10 mouse cellular contexts compared by ENCODE assay signal in the genomic region with DNA sequence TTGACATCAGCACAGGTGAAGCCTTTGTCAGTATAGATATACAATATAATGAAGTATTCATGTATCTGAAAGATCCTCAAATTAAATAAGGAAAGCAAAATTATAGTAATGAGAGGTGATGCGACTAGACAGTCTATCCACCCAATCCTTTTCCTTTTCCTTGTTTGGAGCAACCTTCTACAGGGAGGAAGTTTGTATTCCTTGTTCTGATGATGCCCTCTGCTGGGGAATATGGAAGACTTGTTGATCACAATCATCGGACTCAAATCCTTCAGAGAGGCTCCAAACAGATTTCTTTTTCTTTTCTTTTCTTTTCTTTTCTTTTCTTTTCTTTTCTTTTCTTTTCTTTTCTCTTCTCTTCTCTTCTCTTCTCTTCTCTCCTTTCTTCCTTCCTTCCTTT.
DNase-seq lines count a peak whose midpoint lies in the region; ATAC-seq and TF ChIP-seq lines count a peak whose summit lies in the region.
"Had no signal": no experiment of that assay in that cellular context is flagged by ENCODE, and none has a peak within 500 bp of the region (broad histone marks: within the 10 kb centered on the region; RNA-seq: fewer than 3 reads in every experiment).

No protein-coding gene starts in this region.

- no peaks in the 10 kb centered on the region for H3K79me2 ChIP-seq in CH12.LX (replicated peaks; ENCODE audit: control insufficient read depth, extremely low read depth, insufficient read depth, poor library complexity, severe bottlenecking)

- ATAC-seq in kidney, postnatal 0 days (replicated peaks; ENCODE audit: low FRiP score, low read depth): no peak
- no peak for ATAC-seq in hindbrain, embryonic 14.5 days (ENCODE audit: low FRiP score)

- no peak overlapping the region for H3K4me2 ChIP-seq in kidney, postnatal 0 days (ENCODE audit: low read length)
- no peak overlapping the region for H3K4me2 ChIP-seq in CH12.LX (ENCODE audit: insufficient read depth, low read depth, poor library complexity, severe bottlenecking)
- no peak overlapping the region for H3K4me2 ChIP-seq in hindbrain, embryonic 14.5 days (replicated peaks)
- H3K4me2 ChIP-seq: heart, embryonic 13.5 days; liver, embryonic 13.5 days had no signal

- H3K27ac ChIP-seq in kidney, postnatal 0 days: no peak overlapping the region
- H3K27ac ChIP-seq in CH12.LX (ENCODE audit: insufficient read depth, low read depth): no peak overlapping the region
- H3K27ac ChIP-seq in hindbrain, embryonic 14.5 days: no peak overlapping the region
- H3K27ac ChIP-seq: heart, embryonic 13.5 days; liver, embryonic 13.5 days had no signal

- 37% methylated on average over 2 of the region's 2 CpGs for WGBS in kidney, postnatal 0 days
- WGBS in hindbrain, embryonic 14.5 days: 39% methylated on average over 2 of the region's 2 CpGs

- H3K4me1 ChIP-seq in kidney, postnatal 0 days (replicated peaks; ENCODE audit: insufficient read depth, low read length): no peaks in the 10 kb centered on the region
- no peaks in the 10 kb centered on the region for H3K4me1 ChIP-seq in CH12.LX (ENCODE audit: control insufficient read depth in 1 of 2, insufficient read depth in 2 of 2)
- H3K4me1 ChIP-seq in hindbrain, embryonic 14.5 days (replicated peaks; ENCODE audit: control insufficient read depth, insufficient read depth, low read length): no peaks in the 10 kb centered on the region
- H3K4me1 ChIP-seq: heart, embryonic 13.5 days; liver, embryonic 13.5 days had no signal

- peak; percentile 7 for DNase-seq in adrenal gland, adult 2 months
- DNase-seq in adrenal gland, adult 8-10 months: no peak
- DNase-seq in kidney, postnatal 0 days (ENCODE audit: low spot score): peak; percentile 85
- no peak for DNase-seq in kidney, adult 18-20 months
- no peak for DNase-seq in CH12.LX (ENCODE audit: extremely low read depth)
- peak; percentile 81 for DNase-seq in hindbrain, embryonic 14.5 days (ENCODE audit: low spot score)
- no peak for DNase-seq in gastrocnemius, postnatal 36 days
- DNase-seq in thymus, postnatal 0 days (ENCODE audit: low spot score): no peak
- DNase-seq: liver, embryonic 13.5 days had no signal

- no peaks in the 10 kb centered on the region for H3K9me3 ChIP-seq in kidney, postnatal 0 days (replicated peaks; ENCODE audit: low read length)
- H3K9me3 ChIP-seq in CH12.LX (replicated peaks; ENCODE audit: low read length): no peaks in the 10 kb centered on the region
- H3K9me3 ChIP-seq in hindbrain, embryonic 14.5 days (ENCODE audit: control insufficient read depth, low read length): no peaks in the 10 kb centered on the region
- H3K9me3 ChIP-seq: heart, embryonic 13.5 days; liver, embryonic 13.5 days had no signal

- TF ChIP-seq POLR2A in CH12.LX (IDR thresholded peaks at IDR 0.05; ENCODE audit: low read depth, low read length): no peak

- H3K9ac ChIP-seq in kidney, postnatal 0 days (ENCODE audit: low read depth, low read length): no peak overlapping the region
- no peak overlapping the region for H3K9ac ChIP-seq in CH12.LX (ENCODE audit: insufficient read depth, low read depth)
- H3K9ac ChIP-seq in hindbrain, embryonic 14.5 days: no peak overlapping the region
- H3K9ac ChIP-seq: heart, embryonic 13.5 days; liver, embryonic 13.5 days had no signal

- in situ Hi-C loops in CH12.LX (cut with MboI; ENCODE audit: low pct_ligation_motif_present, low pct_unique_long_range_greater_than_20kb, low sequenced_read_pairs): no loop called here

- TF ChIP-seq EP300 in CH12.LX (IDR thresholded peaks at IDR 0.05; ENCODE audit: low read length): no peak

- no peaks in the 10 kb centered on the region for H3K27me3 ChIP-seq in kidney, postnatal 0 days (ENCODE audit: insufficient read depth, low read length)
- no peaks in the 10 kb centered on the region for H3K27me3 ChIP-seq in CH12.LX (replicated peaks)
- no peaks in the 10 kb centered on the region for H3K27me3 ChIP-seq in hindbrain, embryonic 14.5 days (ENCODE audit: control insufficient read depth, insufficient read depth, low read length)
- H3K27me3 ChIP-seq: heart, embryonic 13.5 days; liver, embryonic 13.5 days had no signal

- TF ChIP-seq CTCF in kidney, postnatal 0 days (IDR thresholded peaks at IDR 0.05; ENCODE audit: low read depth): peak; percentile 79
- peak in 1 of 2 experiments; percentile 59; a peak in 2 of 4 replicates for TF ChIP-seq CTCF in CH12.LX (conservative IDR thresholded peaks at IDR 0.05 in 1 of 2, IDR thresholded peaks at IDR 0.05 in 1 of 2; ENCODE audit: low read depth in 2 of 2, low read length in 2 of 2)

- dilution Hi-C loops in CH12.LX (cut with MboI; ENCODE audit: extremely low pct_ligation_motif_present, extremely low pct_unique_long_range_greater_than_20kb, low sequenced_read_pairs): no loop called here

- H3K4me3 ChIP-seq in kidney, postnatal 0 days (replicated peaks; ENCODE audit: low read depth, low read length): no peak overlapping the region
- H3K4me3 ChIP-seq in CH12.LX (replicated peaks in 1 of 3; ENCODE audit: low read depth in 2 of 3, low read length in 2 of 3, poor library complexity in 1 of 3): no peak overlapping the region
- H3K4me3 ChIP-seq in hindbrain, embryonic 14.5 days (replicated peaks; ENCODE audit: low read length): no peak overlapping the region
- H3K4me3 ChIP-seq: heart, embryonic 13.5 days; liver, embryonic 13.5 days had no signal

- peak; percentile 62 for TF ChIP-seq RAD21 in CH12.LX (IDR thresholded peaks at IDR 0.05; ENCODE audit: low read depth, low read length)

- H3K36me3 ChIP-seq in kidney, postnatal 0 days (ENCODE audit: insufficient read depth, low read length): no peaks in the 10 kb centered on the region
- no peaks in the 10 kb centered on the region for H3K36me3 ChIP-seq in CH12.LX (replicated peaks in 1 of 2; ENCODE audit: control insufficient read depth in 1 of 2, insufficient read depth in 1 of 2, low read length in 1 of 2)
- no peaks in the 10 kb centered on the region for H3K36me3 ChIP-seq in hindbrain, embryonic 14.5 days (replicated peaks; ENCODE audit: control insufficient read depth, insufficient read depth)
- H3K36me3 ChIP-seq: heart, embryonic 13.5 days; liver, embryonic 13.5 days had no signal

- intact Hi-C loops in gastrocnemius, postnatal 36 days (cut with DNase I): no loop called here

TF ChIP-seq in CH12.LX, 34 proteins besides CTCF, POLR2A, EP300 and RAD21:
- TF ChIP-seq ZNF384 (IDR thresholded peaks at IDR 0.05; ENCODE audit: low read depth, low read length) (no peak), SMC3 (IDR thresholded peaks at IDR 0.05; ENCODE audit: low read depth, low read length) (peak; percentile 65), MAX (IDR thresholded peaks at IDR 0.05; ENCODE audit: low read length) (no peak), CHD2 (IDR thresholded peaks at IDR 0.05; ENCODE audit: low read length) (no peak), ZC3H11A (IDR thresholded peaks at IDR 0.05; ENCODE audit: low read depth, low read length) (peak; percentile 24; the same call in 1 of the 2 replicates), BHLHE40 (IDR thresholded peaks at IDR 0.05; ENCODE audit: low read depth, low read length) (no peak), MEF2A (IDR thresholded peaks at IDR 0.05; ENCODE audit: borderline replicate concordance, low read depth, low read length) (no peak)

Comparison
In these comparisons a context has a peak if more than half of its experiments do, and no peak if none do; other contexts are left out.
1. DNase-seq: peak in adrenal gland, adult 2 months (single experiment), kidney, postnatal 0 days (single experiment) and hindbrain, embryonic 14.5 days (single experiment); none in adrenal gland, adult 8-10 months (single experiment), kidney, adult 18-20 months (single experiment), CH12.LX (single experiment), gastrocnemius, postnatal 36 days (0 of 2) and thymus, postnatal 0 days (single experiment).